Mouse (Mus musculus) neural tube, embryonic 11.5 days (tissue): ENCODE results near the gene Tsga13. TPM values are rescaled to one million over a fixed set of nuclear protein-coding genes. Genes with fewer than 3 reads are reported as not detected.

ENCODE experiments used
- ATAC-seq: fragments of 200-750 bp; cut with Nextera tagmentation; 2 replicates; pipeline ENCODE4 v1.8.0; 2017; ENCODE audit warnings: moderate number of reproducible peaks, mild to moderate bottlenecking, moderate TSS enrichment, moderate library complexity; ENCODE audit not compliant: insufficient read depth, low FRiP score, low TSS enrichment
- DNase-seq: peaks from one replicate; pipeline ENCODE4 v3.0.0-alpha.2; 2015; ENCODE audit warnings: low spot score
- H3K27ac ChIP-seq: fragments of 300-500 bp; sonication (generic); 2 replicates; pipeline ENCODE4 v1.5.1; 2014; ENCODE audit warnings: low read depth, mild to moderate bottlenecking, low read length
- H3K27me3 ChIP-seq: fragments of 300-500 bp; sonication (generic); 2 replicates; pipeline ENCODE4 v1.6.1; 2014; ENCODE audit warnings: mild to moderate bottlenecking, low read length, mixed read lengths; ENCODE audit not compliant: control insufficient read depth, insufficient read depth
- H3K36me3 ChIP-seq: fragments of 300-500 bp; sonication (generic); 2 replicates; pipeline ENCODE4 v1.6.1; 2014; ENCODE audit warnings: mild to moderate bottlenecking, low read length, moderate library complexity, mixed read lengths; ENCODE audit not compliant: control insufficient read depth, insufficient read depth
- H3K4me1 ChIP-seq: fragments of 300-500 bp; sonication (generic); 2 replicates; pipeline ENCODE4 v1.6.1; 2014; ENCODE audit warnings: low read length, mixed read lengths; ENCODE audit not compliant: control insufficient read depth, insufficient read depth
- H3K4me2 ChIP-seq: fragments of 300-500 bp; sonication (generic); 2 replicates; pipeline ENCODE4 v1.6.1; 2014; ENCODE audit warnings: low read depth, mild to moderate bottlenecking, moderate library complexity
- H3K4me3 ChIP-seq: fragments of 300-500 bp; sonication (generic); 2 replicates; pipeline ENCODE4 v1.5.1; 2014; ENCODE audit warnings: low read depth, low read length
- H3K9ac ChIP-seq: fragments of 300-500 bp; sonication (generic); 2 replicates; pipeline ENCODE4 v1.6.1; 2014; ENCODE audit warnings: mild to moderate bottlenecking, low read length
- H3K9me3 ChIP-seq: fragments of 300-500 bp; sonication (generic); 2 replicates; pipeline ENCODE4 v1.6.1; 2016; ENCODE audit warnings: low read length; ENCODE audit not compliant: control insufficient read depth
- WGBS: fragments of 180-500 bp; shearing (Covaris S2); extraction: QIAGEN DNeasy Blood & Tissue Kit; methylation state at CpG from one replicate; pipeline ENCODE4 v1.1.7; 2014; 5-methylcytosine and 5-hydroxymethylcytosine counted together
- polyA plus RNA-seq: library from polyadenylated mRNA; unstranded; fragments of >200 nt; fragmentation: Nextera tagmentation; extraction: Ambion mirVana; gene quantifications from 2 replicates; pipeline ENCODE4 v1.2.1, GENCODE M21; 2014

The Tsga13 gene
- polyA plus RNA-seq, 1 experiment from 2014 or later = not detected

GRCm38 (mm10) chr6:30904911-30905310, 10.5 kb downstream of the Tsga13 start:
- ATAC-seq (no peak), DNase-seq (no peak)
- H3K27me3 ChIP-seq = no peaks in the 10 kb centered on the region
- no peak overlapping the region for H3K4me3 ChIP-seq
- WGBS = 67% methylated on average over 5 of the region's 5 CpGs
- no peak overlapping the region for H3K4me2 ChIP-seq
- no peaks in the 10 kb centered on the region for H3K36me3 ChIP-seq
- H3K27ac ChIP-seq = no peak overlapping the region
- no peak overlapping the region for H3K9ac ChIP-seq
- H3K4me1 ChIP-seq = no peaks in the 10 kb centered on the region
- H3K9me3 ChIP-seq = no peaks in the 10 kb centered on the region

DNA sequence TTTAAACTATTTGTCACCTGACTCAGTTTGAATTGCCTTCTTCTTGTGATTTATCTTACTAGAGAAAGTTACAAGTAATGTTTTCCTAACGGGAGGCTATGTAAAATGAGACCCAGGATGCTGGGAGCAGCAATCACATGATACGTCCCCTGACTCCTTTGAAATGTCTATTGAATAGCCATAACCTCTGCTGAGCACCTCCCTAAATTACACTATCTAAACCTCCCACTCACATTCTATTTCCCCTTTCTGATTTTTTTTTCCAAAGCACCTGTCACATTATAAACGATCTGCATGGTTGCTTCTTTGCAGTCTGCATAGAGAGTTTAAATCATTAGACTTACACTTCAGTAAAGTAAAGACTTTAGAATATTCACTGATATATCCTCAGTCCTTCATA, 11.3 kb downstream of the Tsga13 start:
- ATAC-seq (no peak), DNase-seq (no peak)
- Histone ChIP-seq H3K4me1 (no peaks in the 10 kb centered on the region), H3K9ac (no peak overlapping the region), H3K36me3 (no peaks in the 10 kb centered on the region), H3K4me2 (no peak overlapping the region), H3K9me3 (no peaks in the 10 kb centered on the region), H3K4me3 (no peak overlapping the region), H3K27me3 (no peaks in the 10 kb centered on the region), H3K27ac (no peak overlapping the region)
- WGBS = 46% methylated on average over 3 of the region's 3 CpGs

GRCm38 (mm10) chr6:30897520-30897919, 17.9 kb downstream of the Tsga13 start:
- 79% methylated on average over 6 of the region's 6 CpGs for WGBS

DNA sequence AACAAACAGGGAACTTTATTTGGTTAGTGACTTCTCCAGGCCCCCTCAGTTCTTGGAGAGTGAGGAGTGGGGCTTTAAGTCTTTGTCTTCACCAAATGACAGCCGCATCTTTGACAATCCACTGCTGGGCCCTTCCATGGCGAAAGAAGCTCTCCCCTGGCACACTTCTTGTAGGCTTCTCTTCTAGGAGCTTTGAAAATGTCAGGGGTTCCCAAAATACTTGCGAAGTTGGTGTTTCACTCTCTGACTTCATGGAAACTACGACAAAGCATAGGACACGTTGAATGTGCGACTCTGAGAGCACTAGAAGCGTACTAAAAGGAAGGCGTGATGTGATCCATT, 18.4 kb downstream of the Tsga13 start:
- 23% methylated on average over 8 of the region's 8 CpGs for WGBS

More at GRCm38 (mm10) chr6:30897520-30897919, 17.9 kb downstream of the Tsga13 start:
- no peaks in the 10 kb centered on the region for H3K4me1 ChIP-seq
- no peak overlapping the region for H3K9ac ChIP-seq
- no peaks in the 10 kb centered on the region for H3K36me3 ChIP-seq
- H3K27ac ChIP-seq = no peak overlapping the region
- no peak for ATAC-seq
- no peak for DNase-seq
- H3K4me2 ChIP-seq = no peak overlapping the region
- H3K9me3 ChIP-seq = no peaks in the 10 kb centered on the region
- no peak overlapping the region for H3K4me3 ChIP-seq
- no peaks in the 10 kb centered on the region for H3K27me3 ChIP-seq

GRCm38 (mm10) chr6:30896195-30896985, 19.0 kb downstream of the Tsga13 start, which contains the start of gene Copg2:
Copg2 (minus strand) TSS chr6:30896794.
- H3K4me1 ChIP-seq = no peaks in the 10 kb centered on the region
- H3K9ac ChIP-seq = peak within 1 kb of the TSS; percentile 80
- ATAC-seq (peak; percentile 97), DNase-seq (peak; percentile 98)
- H3K27me3 ChIP-seq = no peaks in the 10 kb centered on the region
- under 1% methylated on average over 61 of the region's 83 CpGs for WGBS
- no peaks in the 10 kb centered on the region for H3K36me3 ChIP-seq
- H3K4me2 ChIP-seq = peak within 1 kb of the TSS; percentile 55
- H3K9me3 ChIP-seq = no peaks in the 10 kb centered on the region
- H3K27ac ChIP-seq = peak within 1 kb of the TSS; percentile 95
- peak within 1 kb of the TSS; percentile 71 for H3K4me3 ChIP-seq

More for the DNA sequence above, 18.4 kb downstream of the Tsga13 start:
- peak overlapping the region; percentile 80 for H3K9ac ChIP-seq
- ATAC-seq (no peak), DNase-seq (no peak)
- H3K4me1 ChIP-seq = no peaks in the 10 kb centered on the region
- H3K27ac ChIP-seq = no peak overlapping the region
- no peaks in the 10 kb centered on the region for H3K27me3 ChIP-seq
- H3K36me3 ChIP-seq = no peaks in the 10 kb centered on the region
- H3K4me2 ChIP-seq = peak overlapping the region; percentile 55
- H3K4me3 ChIP-seq = peak overlapping the region; percentile 71
- no peaks in the 10 kb centered on the region for H3K9me3 ChIP-seq

- H3K9me3 ChIP-seq = no peaks in the 10 kb centered on the region
- H3K4me1 ChIP-seq = no peaks in the 10 kb centered on the region
- H3K9ac ChIP-seq = peak overlapping the region; percentile 80
- no peak for ATAC-seq
- 14% methylated on average over 3 of the region's 3 CpGs for WGBS
- no peaks in the 10 kb centered on the region for H3K36me3 ChIP-seq
- peak overlapping the region; percentile 71 for H3K4me3 ChIP-seq
- no peak for DNase-seq
- H3K27me3 ChIP-seq = no peaks in the 10 kb centered on the region
- peak overlapping the region; percentile 95 for H3K27ac ChIP-seq
- peak overlapping the region; percentile 55 for H3K4me2 ChIP-seq
These were observed 19.6 kb downstream of the Tsga13 start for GRCm38 (mm10) chr6:30895819-30896194.

- 85% methylated on average over 4 of the region's 4 CpGs for WGBS
- Histone ChIP-seq H3K27ac (no peak overlapping the region), H3K4me3 (no peak overlapping the region), H3K27me3 (no peaks in the 10 kb centered on the region), H3K9me3 (no peaks in the 10 kb centered on the region), H3K4me2 (no peak overlapping the region), H3K4me1 (no peaks in the 10 kb centered on the region), H3K9ac (no peak overlapping the region), H3K36me3 (no peaks in the 10 kb centered on the region)
- ATAC-seq = no peak
- no peak for DNase-seq
These were observed 22.3 kb downstream of the Tsga13 start for GRCm38 (mm10) chr6:30893081-30893480.

DNA sequence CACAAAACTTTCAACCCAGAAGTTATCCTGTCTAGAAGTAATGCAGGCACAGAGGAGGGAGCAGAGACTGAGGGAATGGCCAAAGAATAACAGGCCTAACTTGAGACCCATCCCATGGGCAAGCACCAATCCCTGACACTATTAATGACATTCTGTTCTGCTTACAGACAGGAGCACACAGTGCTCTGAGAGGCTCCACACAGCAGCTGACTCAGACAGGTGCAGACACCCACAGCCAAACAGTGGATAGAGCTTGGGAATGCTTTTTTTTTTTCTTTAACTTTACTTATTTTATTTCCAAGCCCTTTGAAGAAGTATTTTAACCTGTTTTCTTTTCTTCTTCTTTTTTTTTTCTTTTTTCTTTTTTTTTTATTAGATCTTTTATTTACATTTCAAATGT, 23.6 kb downstream of the Tsga13 start:
- Histone ChIP-seq H3K9ac (no peak overlapping the region), H3K36me3 (no peaks in the 10 kb centered on the region), H3K9me3 (no peaks in the 10 kb centered on the region), H3K4me1 (no peaks in the 10 kb centered on the region), H3K27me3 (no peaks in the 10 kb centered on the region), H3K27ac (no peak overlapping the region), H3K4me2 (no peak overlapping the region), H3K4me3 (no peak overlapping the region)
- no peak for ATAC-seq
- DNase-seq = no peak

- no peaks in the 10 kb centered on the region for H3K4me1 ChIP-seq
- no peaks in the 10 kb centered on the region for H3K27me3 ChIP-seq
- H3K4me3 ChIP-seq = no peak overlapping the region
- no peaks in the 10 kb centered on the region for H3K9me3 ChIP-seq
- no peaks in the 10 kb centered on the region for H3K36me3 ChIP-seq
- DNase-seq (no peak), ATAC-seq (no peak)
- no peak overlapping the region for H3K27ac ChIP-seq
- WGBS = 87% methylated on average over 3 of the region's 3 CpGs
- no peak overlapping the region for H3K4me2 ChIP-seq
- no peak overlapping the region for H3K9ac ChIP-seq
These were observed 30.5 kb downstream of the Tsga13 start for GRCm38 (mm10) chr6:30884856-30885255.
